Mouse (Mus musculus) heart, adult 11 months (tissue): ENCODE measurements at regions not wholly inside any gene's neighbourhood (a gene's known extent, or its start where the extent isn't known, plus 50 kb on each side); places are given as distances from the start of the nearest gene placed in this dataset.

Experiments used
- DNase-seq: peaks from one replicate; pipeline ENCODE4 v3.0.0; 2022

GRCm38 (mm10) chr7:54734039-54734438 lies 101.3 kb upstream of the Luzp2 start:
- DNase-seq: peak; percentile 76

- no peak for DNase-seq
These were observed 100.4 kb upstream of the Luzp2 start for GRCm38 (mm10) chr7:54734861-54735260.

GRCm38 (mm10) chr7:54767341-54767740 lies 68.0 kb upstream of the Luzp2 start:
- no peak for DNase-seq

- no peak for DNase-seq
These were observed 66.6 kb upstream of the Luzp2 start for GRCm38 (mm10) chr7:54768683-54769082.

- no peak for DNase-seq
These were observed 53.3 kb upstream of the Luzp2 start for GRCm38 (mm10) chr7:54781939-54782520.

- DNase-seq: no peak
These were observed 52.7 kb upstream of the Luzp2 start for GRCm38 (mm10) chr7:54782604-54783003.

- no peak for DNase-seq
These were observed 51.5 kb upstream of the Luzp2 start for GRCm38 (mm10) chr7:54783550-54784529.
